Mouse (Mus musculus): ENCODE results near the gene Madcam1. TPM values are rescaled to one million over a fixed set of nuclear protein-coding genes. Genes with fewer than 3 reads are reported as not detected.

Madcam1 gene
- total and polyA plus RNA-seq, 2 experiments from 2014 or later = 1.4 to 2.1 TPM

DNA sequence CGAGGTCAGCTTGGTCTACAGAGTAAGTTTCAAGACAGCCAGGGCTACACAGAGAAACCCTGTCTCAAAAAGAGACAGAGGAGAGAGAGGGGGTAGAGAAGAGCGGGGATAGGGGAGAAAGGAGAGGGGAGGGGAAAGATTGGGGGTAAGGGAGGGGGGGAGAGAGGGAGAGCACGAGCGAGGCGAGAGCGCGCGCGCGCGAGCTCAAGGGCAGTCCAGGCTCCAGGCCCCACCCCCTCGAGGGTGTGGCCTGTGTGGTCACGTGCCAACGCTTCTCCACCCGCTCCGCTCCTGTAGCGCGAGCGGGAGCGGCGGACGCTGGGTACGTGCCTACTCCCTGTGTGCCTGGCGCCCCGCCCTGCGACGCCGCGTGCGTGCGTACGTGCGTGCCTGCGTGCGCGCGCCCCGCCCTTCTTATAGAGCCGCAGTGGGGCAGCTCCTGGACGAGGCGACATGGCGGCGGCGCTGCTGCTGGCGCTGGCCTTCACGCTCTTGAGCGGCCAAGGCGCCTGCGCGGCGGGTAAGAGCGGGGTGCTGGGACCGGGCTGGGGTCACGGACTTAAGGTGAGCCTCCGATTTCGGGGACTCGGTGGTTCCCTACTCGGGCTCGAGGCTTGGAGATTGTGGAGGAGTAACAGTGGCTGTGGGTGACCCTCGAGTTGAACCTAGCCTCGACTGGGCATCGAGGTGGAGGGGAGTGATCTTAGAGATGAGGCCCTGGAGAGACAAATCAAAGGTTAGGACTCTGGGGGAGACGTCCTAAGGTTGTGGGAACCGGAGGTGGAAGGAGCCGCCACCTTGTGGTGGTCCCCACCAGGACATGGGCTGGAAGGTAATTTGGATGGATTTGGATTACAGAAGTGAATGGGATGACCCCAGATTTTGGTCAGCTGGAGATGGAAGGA is 40.0 kb downstream of the Madcam1 start, which contains the start of gene Bsg:
Gene Bsg (plus strand): TSS at position 427 of the 905 bp plus-strand sequence.
- Histone ChIP-seq H3K9ac (replicated peaks; ENCODE audit: low read length) (peak within 1 kb of the TSS; percentile 91), H3K4me1 (ENCODE audit: insufficient read depth, low read length) (peaks cover 23% of the 10 kb centered on the region), H3K27me3 (ENCODE audit: insufficient read depth, low read length) (no peaks in the 10 kb centered on the region), H3K4me2 (ENCODE audit: low read depth, low read length) (peak within 1 kb of the TSS; percentile 91), H3K36me3 (ENCODE audit: insufficient read depth, low read length) (no peaks in the 10 kb centered on the region), H3K9me3 (ENCODE audit: low read length) (no peaks in the 10 kb centered on the region), H3K27ac (peak within 1 kb of the TSS; percentile 84), H3K4me3 (ENCODE audit: low read length) (peak within 1 kb of the TSS; percentile 69)
- under 1% methylated on average over 59 of the region's 65 CpGs for WGBS
- ATAC-seq = peak; percentile 94
- TF ChIP-seq CTCF (IDR thresholded peaks at IDR 0.05; ENCODE audit: low read depth) = peak; percentile 73
- peak; percentile 100 for DNase-seq (ENCODE audit: low spot score)

DNA sequence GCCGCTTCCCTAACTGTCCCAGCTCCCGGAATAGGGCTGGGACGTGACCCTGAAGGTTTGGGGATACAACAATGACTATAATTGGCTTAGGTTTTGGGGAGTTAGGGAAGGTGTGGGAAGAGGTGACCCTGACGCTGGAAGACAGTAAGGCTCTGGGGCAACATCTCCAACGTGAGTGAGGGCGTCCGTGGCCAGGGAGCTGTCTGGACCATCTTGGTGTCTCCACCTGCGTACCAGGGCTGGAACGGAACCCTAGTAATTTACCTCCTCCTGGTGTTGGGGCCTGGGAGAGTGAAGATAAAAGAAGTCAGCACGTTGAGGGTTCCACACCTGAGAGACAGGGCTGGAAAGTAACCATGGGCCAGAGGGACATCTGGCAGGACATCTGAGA is 40.6 kb downstream of the Madcam1 start:
- peak overlapping the region; percentile 91 for H3K4me2 ChIP-seq (ENCODE audit: low read depth, low read length)
- no peak for DNase-seq (ENCODE audit: low spot score)

DNA sequence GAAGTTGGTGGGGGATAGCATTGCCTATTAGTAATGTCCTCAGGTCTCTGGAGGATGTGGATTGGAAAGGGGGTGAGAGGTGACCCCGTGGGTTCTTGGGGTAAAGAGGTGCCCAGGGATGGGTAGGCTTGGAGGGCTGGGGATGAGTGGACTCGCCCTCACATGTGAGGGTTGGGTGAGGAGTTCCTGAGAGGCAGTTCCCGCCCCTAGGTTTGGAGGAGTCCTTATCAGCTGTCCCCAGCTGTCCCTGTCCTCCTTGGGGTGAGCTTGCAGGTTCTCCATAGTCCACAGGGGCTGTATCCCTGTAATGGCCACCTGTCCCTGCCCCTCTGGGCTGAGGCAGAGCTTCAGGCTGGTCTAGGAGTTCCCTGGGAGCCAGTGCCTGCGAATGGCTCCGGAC is 41.6 kb downstream of the Madcam1 start:
- ATAC-seq (no peak), DNase-seq (ENCODE audit: low spot score) (no peak)
- no peak for TF ChIP-seq CTCF (IDR thresholded peaks at IDR 0.05; ENCODE audit: low read depth)
- H3K4me2 ChIP-seq (ENCODE audit: low read depth, low read length) = peak overlapping the region; percentile 91
- H3K9ac ChIP-seq (replicated peaks; ENCODE audit: low read length) = peak overlapping the region; percentile 91; the same call in 1 of the 2 replicates
- H3K27ac ChIP-seq = peak overlapping the region; percentile 45
- peaks cover 15% of the 10 kb centered on the region for H3K36me3 ChIP-seq (ENCODE audit: insufficient read depth, low read length)
- WGBS = 86% methylated on average over 5 of the region's 5 CpGs
- peak overlapping the region; percentile 69 for H3K4me3 ChIP-seq (ENCODE audit: low read length)
- H3K4me1 ChIP-seq (ENCODE audit: insufficient read depth, low read length) = peaks cover 23% of the 10 kb centered on the region
- H3K9me3 ChIP-seq (ENCODE audit: low read length) = no peaks in the 10 kb centered on the region
- H3K27me3 ChIP-seq (ENCODE audit: insufficient read depth, low read length) = no peaks in the 10 kb centered on the region

More for the DNA sequence above, 40.6 kb downstream of the Madcam1 start:
- Histone ChIP-seq H3K9ac (replicated peaks; ENCODE audit: low read length) (peak overlapping the region; percentile 91), H3K4me1 (ENCODE audit: insufficient read depth, low read length) (peaks cover 23% of the 10 kb centered on the region), H3K4me3 (ENCODE audit: low read length) (peak overlapping the region; percentile 69), H3K9me3 (ENCODE audit: low read length) (no peaks in the 10 kb centered on the region), H3K27me3 (ENCODE audit: insufficient read depth, low read length) (no peaks in the 10 kb centered on the region), H3K27ac (peak overlapping the region; percentile 84), H3K36me3 (ENCODE audit: insufficient read depth, low read length) (peaks cover 5% of the 10 kb centered on the region)
- no peak for TF ChIP-seq CTCF (IDR thresholded peaks at IDR 0.05; ENCODE audit: low read depth)
- WGBS = 7% methylated on average over 10 of the region's 10 CpGs
- ATAC-seq = no peak

DNA sequence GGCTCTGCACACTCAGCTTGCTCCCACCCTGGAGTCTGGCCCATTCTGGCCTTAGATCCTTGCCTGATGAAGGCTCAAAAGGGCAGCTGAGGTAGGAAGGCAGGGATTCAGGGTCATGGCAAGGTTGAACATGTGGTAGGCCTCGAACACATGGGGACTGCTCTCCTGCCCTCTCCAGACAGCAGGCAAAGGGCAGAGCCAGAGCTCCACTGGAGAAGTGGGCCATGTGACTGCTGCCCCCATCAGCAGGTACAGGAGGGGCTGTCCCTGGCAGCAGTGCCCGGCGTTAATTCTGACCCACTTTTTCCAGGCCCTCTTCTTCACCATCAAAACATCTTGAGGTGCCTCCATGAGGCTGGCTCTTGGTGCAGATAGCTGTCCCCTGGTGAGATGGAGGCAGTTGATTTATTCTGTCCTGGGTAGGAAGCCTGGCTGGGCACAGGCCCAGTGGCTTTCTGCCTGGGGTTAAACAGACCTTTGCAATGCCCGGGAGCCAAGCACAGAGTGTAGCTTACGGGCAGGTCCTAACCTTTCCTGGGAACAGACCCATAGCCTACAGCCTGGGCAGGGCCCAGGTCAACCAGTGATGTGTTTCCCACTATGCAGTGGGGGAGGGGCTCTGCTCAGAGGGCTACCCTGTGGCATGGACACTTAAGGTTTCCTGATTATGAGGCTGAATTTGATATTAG is 42.2 kb downstream of the Madcam1 start:
- H3K9me3 ChIP-seq (ENCODE audit: low read length) = no peaks in the 10 kb centered on the region
- H3K4me1 ChIP-seq (ENCODE audit: insufficient read depth, low read length) = peaks cover 23% of the 10 kb centered on the region
- WGBS = 66% methylated on average over 5 of the region's 5 CpGs
- peak overlapping the region; percentile 91; the same call in 1 of the 2 replicates for H3K9ac ChIP-seq (replicated peaks; ENCODE audit: low read length)
- peak overlapping the region; percentile 91 for H3K4me2 ChIP-seq (ENCODE audit: low read depth, low read length)
- no peak for ATAC-seq
- TF ChIP-seq CTCF (IDR thresholded peaks at IDR 0.05; ENCODE audit: low read depth) = no peak
- H3K27ac ChIP-seq = peak overlapping the region; percentile 45
- peaks cover 21% of the 10 kb centered on the region for H3K36me3 ChIP-seq (ENCODE audit: insufficient read depth, low read length)
- DNase-seq (ENCODE audit: low spot score) = no peak
- no peaks in the 10 kb centered on the region for H3K27me3 ChIP-seq (ENCODE audit: insufficient read depth, low read length)
- peak overlapping the region; percentile 69 for H3K4me3 ChIP-seq (ENCODE audit: low read length)

DNA sequence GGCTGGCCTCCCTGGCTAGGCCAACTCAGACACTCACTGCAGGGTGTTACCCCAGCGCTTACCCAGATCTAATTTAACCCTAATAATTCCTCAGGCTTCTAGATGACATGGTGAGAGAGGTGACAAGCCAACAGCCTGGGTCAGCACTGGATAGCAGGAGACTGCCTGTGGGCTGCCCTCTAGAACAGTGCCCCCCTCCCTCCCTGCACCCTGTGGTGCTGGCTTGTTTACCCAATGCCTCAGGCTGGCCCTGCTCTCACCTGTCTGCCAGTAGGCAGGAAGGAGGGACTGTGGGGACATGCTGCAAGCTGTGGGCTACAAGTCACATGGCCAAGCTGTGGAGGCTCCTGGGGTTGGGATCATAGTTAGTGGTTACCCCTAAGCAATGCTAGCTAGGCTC is 42.8 kb downstream of the Madcam1 start:
- Histone ChIP-seq H3K9me3 (ENCODE audit: low read length) (no peaks in the 10 kb centered on the region), H3K9ac (replicated peaks; ENCODE audit: low read length) (peak overlapping the region; percentile 17; the same call in 1 of the 2 replicates), H3K36me3 (ENCODE audit: insufficient read depth, low read length) (peaks cover 27% of the 10 kb centered on the region), H3K27ac (no peak overlapping the region), H3K4me2 (ENCODE audit: low read depth, low read length) (peak overlapping the region; percentile 91), H3K4me1 (ENCODE audit: insufficient read depth, low read length) (peaks cover 23% of the 10 kb centered on the region), H3K4me3 (ENCODE audit: low read length) (peak overlapping the region; percentile 10; the same call in 1 of the 2 replicates), H3K27me3 (ENCODE audit: insufficient read depth, low read length) (no peaks in the 10 kb centered on the region)
- TF ChIP-seq CTCF (IDR thresholded peaks at IDR 0.05; ENCODE audit: low read depth) = no peak
- WGBS = 73% methylated on average over 1 of the region's 1 CpGs
- DNase-seq (ENCODE audit: low spot score) (no peak), ATAC-seq (no peak)

DNA sequence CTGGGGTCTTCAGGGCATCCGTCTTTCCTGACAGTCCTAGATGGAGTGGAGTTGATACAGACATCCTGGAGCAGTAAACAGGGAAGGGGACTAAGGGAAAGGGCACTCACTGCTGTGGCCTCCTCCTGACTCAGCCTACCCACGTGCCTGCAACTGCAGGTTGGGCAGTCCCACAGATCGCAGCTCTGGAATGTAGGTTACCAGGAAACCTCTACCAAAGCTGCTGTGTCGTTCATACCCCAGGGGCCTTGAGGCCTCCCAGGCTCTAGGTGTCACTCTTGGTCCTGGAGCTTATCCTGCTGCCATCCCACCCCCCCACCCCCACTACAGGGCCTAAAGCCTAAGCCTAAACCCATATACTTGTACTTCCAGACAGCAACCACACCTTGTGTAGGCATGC is 43.4 kb downstream of the Madcam1 start:
- H3K36me3 ChIP-seq (ENCODE audit: insufficient read depth, low read length) = peaks cover 27% of the 10 kb centered on the region
- H3K27ac ChIP-seq = no peak overlapping the region
- H3K4me1 ChIP-seq (ENCODE audit: insufficient read depth, low read length) = peaks cover 23% of the 10 kb centered on the region
- peak overlapping the region; percentile 91; the same call in 1 of the 2 replicates for H3K4me2 ChIP-seq (ENCODE audit: low read depth, low read length)
- no peak for ATAC-seq
- no peak for TF ChIP-seq CTCF (IDR thresholded peaks at IDR 0.05; ENCODE audit: low read depth)
- peak overlapping the region; percentile 17; the same call in 1 of the 2 replicates for H3K9ac ChIP-seq (replicated peaks; ENCODE audit: low read length)
- no peaks in the 10 kb centered on the region for H3K9me3 ChIP-seq (ENCODE audit: low read length)
- no peak for DNase-seq (ENCODE audit: low spot score)
- WGBS = 73% methylated on average over 4 of the region's 4 CpGs
- H3K27me3 ChIP-seq (ENCODE audit: insufficient read depth, low read length) = no peaks in the 10 kb centered on the region
- H3K4me3 ChIP-seq (ENCODE audit: low read length) = peak overlapping the region; percentile 10; the same call in 1 of the 2 replicates

Measured in hindbrain, postnatal 0 days (tissue).